Mouse (Mus musculus) testis, adult 2 months (tissue): ENCODE results near the gene AC170998.1. TPM values are rescaled to one million over a fixed set of nuclear protein-coding genes. Genes with fewer than 3 reads are reported as not detected.

Experiments
- H3K27ac ChIP-seq: fragments of 200-500 bp; 2 replicates; pipeline ENCODE4 v1.5.1; 2012; ENCODE audit warnings: low read depth, low read length; ENCODE audit not compliant: control insufficient read depth, insufficient read depth
- H3K27me3 ChIP-seq: fragments of 200-500 bp; 2 replicates; pipeline ENCODE4 v1.6.1; 2012; ENCODE audit warnings: mild to moderate bottlenecking, low read length, moderate library complexity; ENCODE audit not compliant: control insufficient read depth, insufficient read depth
- H3K36me3 ChIP-seq: fragments of 200-500 bp; 2 replicates; pipeline ENCODE4 v1.6.1; 2012; ENCODE audit warnings: mild to moderate bottlenecking, low read length; ENCODE audit not compliant: control insufficient read depth, insufficient read depth
- H3K4me1 ChIP-seq: fragments of 200-500 bp; 2 replicates; pipeline ENCODE4 v1.6.1; 2012; ENCODE audit warnings: low read length; ENCODE audit not compliant: control insufficient read depth, insufficient read depth
- H3K4me3 ChIP-seq: fragments of 200-500 bp; 2 replicates; pipeline ENCODE4 v1.5.1; 2012; ENCODE audit warnings: low read depth, mild to moderate bottlenecking, low read length, moderate library complexity, mixed read lengths; ENCODE audit not compliant: control insufficient read depth
- CTCF ChIP-seq: fragments of 200-500 bp; IDR thresholded peaks from 2 replicates; pipeline ENCODE4 v1.5.1; 2012; ENCODE audit warnings: low read depth, mild to moderate bottlenecking, inconsistent platforms, low read length, moderate library complexity; ENCODE audit not compliant: control insufficient read depth, insufficient read depth, insufficient replicate concordance
- POLR2A ChIP-seq: fragments of 200-500 bp; IDR thresholded peaks from 2 replicates; pipeline ENCODE4 v1.6.1; 2012; ENCODE audit warnings: low read depth, mild to moderate bottlenecking, inconsistent platforms, low read length, moderate library complexity; ENCODE audit not compliant: control insufficient read depth
- polyA plus RNA-seq: library from polyadenylated mRNA; depleted of rRNA; stranded (reverse); fragments of >200 nt; gene quantifications from 2 replicates; pipeline ENCODE4 v1.2.3, GENCODE M21; 2012

The AC170998.1 gene
- polyA plus RNA-seq, 1 experiment: not detected

GRCm38 (mm10) chr17:28743145-28743866, 17.4 kb downstream of the AC170998.1 start:
- TF ChIP-seq POLR2A (no peak), CTCF (no peak)
- Histone ChIP-seq H3K4me1 (no peaks in the 10 kb centered on the region), H3K27me3 (no peaks in the 10 kb centered on the region), H3K36me3 (no peaks in the 10 kb centered on the region; the same call in 1 of the 2 replicates), H3K4me3 (no peak overlapping the region), H3K27ac (no peak overlapping the region)

GRCm38 (mm10) chr17:28743916-28744315, 18.0 kb downstream of the AC170998.1 start:
- Histone ChIP-seq H3K4me1 (no peaks in the 10 kb centered on the region), H3K4me3 (no peak overlapping the region), H3K27me3 (no peaks in the 10 kb centered on the region), H3K36me3 (no peaks in the 10 kb centered on the region; the same call in 1 of the 2 replicates), H3K27ac (no peak overlapping the region)
- TF ChIP-seq POLR2A: no peak
- no peak for TF ChIP-seq CTCF

GRCm38 (mm10) chr17:28745773-28746172, 19.9 kb downstream of the AC170998.1 start:
- no peaks in the 10 kb centered on the region for H3K4me1 ChIP-seq
- H3K4me3 ChIP-seq: no peak overlapping the region
- TF ChIP-seq CTCF (no peak), POLR2A (no peak)
- H3K27me3 ChIP-seq: no peaks in the 10 kb centered on the region
- H3K36me3 ChIP-seq: no peaks in the 10 kb centered on the region; the same call in 1 of the 2 replicates
- no peak overlapping the region for H3K27ac ChIP-seq

GRCm38 (mm10) chr17:28748001-28748400, 22.1 kb downstream of the AC170998.1 start:
- H3K4me3 ChIP-seq: no peak overlapping the region
- H3K4me1 ChIP-seq: no peaks in the 10 kb centered on the region
- H3K27me3 ChIP-seq: no peaks in the 10 kb centered on the region
- no peak for TF ChIP-seq CTCF
- TF ChIP-seq POLR2A: no peak
- H3K36me3 ChIP-seq: no peaks in the 10 kb centered on the region; the same call in 1 of the 2 replicates
- H3K27ac ChIP-seq: no peak overlapping the region

GRCm38 (mm10) chr17:28750580-28750979, 24.7 kb downstream of the AC170998.1 start:
- no peaks in the 10 kb centered on the region for H3K27me3 ChIP-seq
- TF ChIP-seq CTCF: no peak
- TF ChIP-seq POLR2A: no peak
- H3K27ac ChIP-seq: no peak overlapping the region
- H3K4me3 ChIP-seq: peak overlapping the region; percentile 76
- H3K36me3 ChIP-seq: no peaks in the 10 kb centered on the region; the same call in 1 of the 2 replicates
- H3K4me1 ChIP-seq: no peaks in the 10 kb centered on the region

- TF ChIP-seq CTCF (no peak), POLR2A (no peak)
- H3K4me1 ChIP-seq: no peaks in the 10 kb centered on the region
- no peak overlapping the region for H3K4me3 ChIP-seq
- no peak overlapping the region for H3K27ac ChIP-seq
- no peaks in the 10 kb centered on the region for H3K27me3 ChIP-seq
- no peaks in the 10 kb centered on the region for H3K36me3 ChIP-seq
Measured at GRCm38 (mm10) chr17:28756447-28756846, 30.6 kb downstream of the AC170998.1 start.

GRCm38 (mm10) chr17:28757470-28757869, 31.6 kb downstream of the AC170998.1 start:
- Histone ChIP-seq H3K4me1 (no peaks in the 10 kb centered on the region), H3K27ac (no peak overlapping the region), H3K27me3 (no peaks in the 10 kb centered on the region), H3K4me3 (no peak overlapping the region), H3K36me3 (no peaks in the 10 kb centered on the region)
- TF ChIP-seq CTCF: no peak
- no peak for TF ChIP-seq POLR2A
